Mouse (Mus musculus) kidney, embryonic 15.5 days (tissue): ENCODE data around the gene Scd1. TPM values are rescaled to one million over a fixed set of nuclear protein-coding genes. Genes with fewer than 3 reads are reported as not detected.

Experiments used
- ATAC-seq: fragments of 200-750 bp; cut with Nextera tagmentation; replicated peaks from 2 replicates; pipeline ENCODE4 v1.8.0; 2017; ENCODE audit warnings: moderate TSS enrichment; ENCODE audit not compliant: low FRiP score
- H3K27ac ChIP-seq: fragments of 300-500 bp; sonication (generic); 2 replicates; pipeline ENCODE4 v1.5.1; 2015; ENCODE audit warnings: mild to moderate bottlenecking, inconsistent platforms
- H3K27me3 ChIP-seq: fragments of 300-500 bp; sonication (generic); 2 replicates; pipeline ENCODE4 v1.6.1; 2015; ENCODE audit warnings: inconsistent platforms
- H3K36me3 ChIP-seq: fragments of 300-500 bp; sonication (generic); 2 replicates; pipeline ENCODE4 v1.6.1; 2015; ENCODE audit warnings: inconsistent platforms
- H3K4me1 ChIP-seq: fragments of 300-500 bp; sonication (generic); 2 replicates; pipeline ENCODE4 v1.6.1; 2015; ENCODE audit warnings: inconsistent platforms
- H3K4me2 ChIP-seq: fragments of 300-500 bp; sonication (generic); 2 replicates; pipeline ENCODE4 v1.6.1; 2015; ENCODE audit warnings: moderate library complexity, mild to moderate bottlenecking, inconsistent platforms
- H3K4me3 ChIP-seq: fragments of 300-500 bp; sonication (generic); replicated peaks from 2 replicates; pipeline ENCODE4 v1.5.1; 2015; ENCODE audit warnings: mild to moderate bottlenecking, inconsistent platforms
- H3K9ac ChIP-seq: fragments of 300-500 bp; sonication (generic); 2 replicates; pipeline ENCODE4 v1.6.1; 2015; ENCODE audit warnings: mild to moderate bottlenecking, inconsistent platforms
- H3K9me3 ChIP-seq: fragments of 300-500 bp; sonication (generic); replicated peaks from 2 replicates; pipeline ENCODE4 v1.6.1; 2016; ENCODE audit warnings: inconsistent platforms
- WGBS: fragments of 180-500 bp; shearing (Covaris S2); methylation state at CpG from one replicate; pipeline ENCODE4 v1.1.7; 2015; ENCODE audit warnings: mixed read lengths; 5-methylcytosine and 5-hydroxymethylcytosine counted together
- polyA plus RNA-seq: library from polyadenylated mRNA; unstranded; fragments of >200 nt; fragmentation: Nextera tagmentation; extraction: Ambion mirVana; gene quantifications from 2 replicates; pipeline ENCODE4 v1.2.1, GENCODE M21; 2015

Scd1 gene
- polyA plus RNA-seq: 4.1 and 5.2 TPM in 2 replicates

DNA sequence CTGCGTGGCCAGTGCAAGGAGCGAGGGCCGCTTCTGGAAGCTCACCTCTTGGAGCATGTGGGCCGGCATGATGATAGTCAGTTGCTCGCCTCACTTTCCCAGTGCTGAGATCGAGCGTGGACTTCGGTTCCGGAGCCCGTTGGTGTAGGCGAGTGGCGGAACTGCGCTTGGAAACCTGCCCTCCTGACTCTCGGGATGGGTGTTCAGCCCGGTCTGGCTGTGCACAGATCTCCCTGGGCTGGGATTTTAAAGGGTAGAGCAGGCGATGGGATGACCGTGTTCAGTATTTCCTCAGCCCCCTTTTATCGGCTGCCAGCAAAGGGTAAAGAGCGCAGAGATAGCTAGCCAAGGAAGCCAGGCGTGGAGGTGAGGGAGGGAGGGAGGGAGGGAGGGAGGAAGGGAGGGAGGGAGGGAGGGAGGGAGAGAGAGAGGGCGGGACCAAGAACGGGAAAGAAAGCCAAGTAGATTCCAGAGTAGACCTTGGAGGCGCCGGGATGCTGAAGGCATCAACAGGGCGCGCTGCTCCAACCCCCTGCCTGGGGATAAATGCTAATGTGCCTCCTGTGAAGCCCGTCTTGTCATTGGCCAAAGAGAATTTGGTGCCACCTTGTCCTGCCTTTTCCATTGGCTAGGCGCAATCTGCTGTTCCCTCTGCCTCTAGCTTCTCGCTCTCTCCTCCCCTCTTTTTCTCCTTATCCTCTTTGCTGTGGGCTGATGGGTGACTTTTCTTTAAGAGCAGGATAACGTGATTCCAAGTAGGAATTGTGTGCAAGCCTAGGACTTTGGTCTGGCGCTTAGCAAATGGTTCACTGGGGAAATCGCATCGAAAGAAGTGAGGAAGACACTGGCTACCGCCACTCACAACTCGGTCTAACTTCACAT is at the start of gene Scd1:
Gene Scd1 (minus strand): TSS at position 539 of the 882 bp plus-strand sequence.
- Histone ChIP-seq H3K27ac (peak within 1 kb of the TSS; percentile 78), H3K4me2 (peak within 1 kb of the TSS; percentile 87), H3K4me1 (peaks cover 23% of the 10 kb centered on the region), H3K9me3 (no peaks in the 10 kb centered on the region), H3K36me3 (no peaks in the 10 kb centered on the region), H3K27me3 (peaks cover 13% of the 10 kb centered on the region), H3K4me3 (peak within 1 kb of the TSS; percentile 48), H3K9ac (peak within 1 kb of the TSS; percentile 43)
- under 1% methylated on average over 34 of the region's 35 CpGs for WGBS
- peak; percentile 94 for ATAC-seq

DNA sequence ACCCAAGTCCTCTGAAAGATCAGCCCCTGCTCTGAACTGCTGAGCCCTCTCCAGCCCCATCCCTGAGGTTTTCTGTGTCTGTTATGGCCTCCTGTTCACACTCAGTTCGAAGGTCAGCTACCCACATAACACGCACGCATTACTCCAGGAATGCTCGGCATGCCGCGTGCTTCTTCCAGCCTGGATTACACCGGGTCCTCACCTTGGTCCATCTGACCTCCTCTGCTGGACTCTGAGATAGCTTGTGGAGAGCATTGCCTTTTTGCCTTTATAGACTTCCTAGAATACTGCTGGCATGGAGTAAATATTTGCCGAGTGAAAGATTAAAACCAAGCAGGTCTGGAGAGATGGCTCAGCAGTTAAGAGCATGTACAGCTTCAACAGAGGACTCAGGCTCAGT is 47.7 kb upstream of the Scd1 start:
- peaks cover 3% of the 10 kb centered on the region; the same call in 1 of the 2 replicates for H3K4me1 ChIP-seq
- no peak for ATAC-seq
- 84% methylated on average over 8 of the region's 8 CpGs for WGBS

DNA sequence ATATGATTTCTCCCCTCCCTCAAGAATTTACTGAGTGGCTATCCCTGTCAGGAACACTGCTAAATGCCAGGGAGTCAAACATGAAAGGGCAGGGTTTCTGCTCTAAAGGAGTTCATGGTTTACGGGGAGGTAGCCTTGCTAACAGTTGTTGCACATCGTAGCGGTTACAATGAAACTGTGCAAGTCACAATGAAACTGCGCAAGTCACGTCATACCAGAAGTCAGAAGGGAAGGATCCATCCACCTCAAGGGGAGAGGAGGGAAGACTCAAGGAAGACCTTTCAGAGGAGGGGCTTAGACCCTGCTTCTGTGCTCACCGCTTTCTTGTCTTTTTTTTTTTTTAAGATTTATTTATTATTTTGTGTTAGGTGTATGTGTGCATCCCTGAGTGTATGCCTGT is 47.2 kb upstream of the Scd1 start:
- peaks cover 6% of the 10 kb centered on the region; the same call in 1 of the 2 replicates for H3K27me3 ChIP-seq
- no peaks in the 10 kb centered on the region for H3K9me3 ChIP-seq
- no peak overlapping the region for H3K9ac ChIP-seq
- no peaks in the 10 kb centered on the region for H3K36me3 ChIP-seq
- H3K4me1 ChIP-seq: peaks cover 3% of the 10 kb centered on the region; the same call in 1 of the 2 replicates
- H3K4me2 ChIP-seq: no peak overlapping the region
- H3K4me3 ChIP-seq: no peak overlapping the region
- 88% methylated on average over 6 of the region's 6 CpGs for WGBS
- ATAC-seq: no peak
- no peak overlapping the region for H3K27ac ChIP-seq

More for the DNA sequence above, 47.7 kb upstream of the Scd1 start:
- Histone ChIP-seq H3K27ac (no peak overlapping the region), H3K36me3 (no peaks in the 10 kb centered on the region), H3K4me2 (no peak overlapping the region), H3K4me3 (no peak overlapping the region), H3K9ac (no peak overlapping the region), H3K9me3 (no peaks in the 10 kb centered on the region), H3K27me3 (peaks cover 9% of the 10 kb centered on the region; the same call in 1 of the 2 replicates)

DNA sequence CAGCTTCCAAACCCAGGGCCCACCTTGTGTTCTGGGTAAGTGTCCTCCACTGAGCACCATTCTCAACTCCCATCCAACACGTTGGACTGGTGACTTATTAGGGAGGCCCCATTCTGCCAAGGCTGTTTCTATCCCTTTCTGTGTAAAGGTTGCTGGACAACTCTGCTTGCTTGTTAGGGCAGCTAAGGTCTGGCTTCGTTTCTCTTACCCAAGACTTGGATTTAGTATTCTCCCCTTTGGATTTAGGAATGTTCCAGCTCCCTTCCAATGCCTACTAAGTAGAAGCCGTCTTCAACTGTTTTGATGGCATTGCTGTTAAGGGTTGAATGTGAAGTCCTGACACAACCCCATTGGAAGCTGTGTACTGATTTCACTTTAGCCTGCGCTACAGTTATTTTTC is 40.2 kb upstream of the Scd1 start:
- no peak for ATAC-seq
- WGBS: 82% methylated on average over 4 of the region's 4 CpGs
- Histone ChIP-seq H3K4me3 (no peak overlapping the region), H3K4me1 (no peaks in the 10 kb centered on the region), H3K36me3 (no peaks in the 10 kb centered on the region), H3K27ac (no peak overlapping the region), H3K9me3 (no peaks in the 10 kb centered on the region), H3K4me2 (no peak overlapping the region), H3K9ac (no peak overlapping the region), H3K27me3 (no peaks in the 10 kb centered on the region)

DNA sequence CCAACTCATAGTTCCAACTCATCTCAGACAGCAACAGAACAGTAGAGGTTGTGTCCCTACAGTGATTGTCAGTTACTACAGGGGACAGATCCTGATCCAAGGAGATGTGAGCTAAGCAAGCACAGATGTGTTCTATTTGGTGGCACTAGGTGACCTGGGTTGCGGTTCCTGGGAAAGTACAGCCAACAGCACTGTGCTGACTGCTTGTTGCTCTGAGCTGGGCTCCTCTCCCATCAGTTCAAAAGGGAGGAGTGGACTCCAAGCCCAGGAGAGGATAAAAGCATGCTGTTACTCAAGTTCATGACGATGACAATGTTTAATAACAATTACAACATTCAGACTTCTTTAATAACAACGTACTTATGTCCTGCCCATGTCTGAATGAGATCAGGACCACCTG is 38.1 kb upstream of the Scd1 start:
- H3K36me3 ChIP-seq: no peaks in the 10 kb centered on the region
- H3K27me3 ChIP-seq: 0 out of 2 replicates have a peak, but pooled peaks cover 5% of the 10 kb centered on the region
- no peak overlapping the region for H3K4me2 ChIP-seq
- no peak overlapping the region for H3K27ac ChIP-seq
- ATAC-seq: no peak
- H3K9ac ChIP-seq: no peak overlapping the region
- H3K4me3 ChIP-seq: no peak overlapping the region
- no peaks in the 10 kb centered on the region for H3K9me3 ChIP-seq
- no peaks in the 10 kb centered on the region for H3K4me1 ChIP-seq
- WGBS: 87% methylated on average over 3 of the region's 3 CpGs

DNA sequence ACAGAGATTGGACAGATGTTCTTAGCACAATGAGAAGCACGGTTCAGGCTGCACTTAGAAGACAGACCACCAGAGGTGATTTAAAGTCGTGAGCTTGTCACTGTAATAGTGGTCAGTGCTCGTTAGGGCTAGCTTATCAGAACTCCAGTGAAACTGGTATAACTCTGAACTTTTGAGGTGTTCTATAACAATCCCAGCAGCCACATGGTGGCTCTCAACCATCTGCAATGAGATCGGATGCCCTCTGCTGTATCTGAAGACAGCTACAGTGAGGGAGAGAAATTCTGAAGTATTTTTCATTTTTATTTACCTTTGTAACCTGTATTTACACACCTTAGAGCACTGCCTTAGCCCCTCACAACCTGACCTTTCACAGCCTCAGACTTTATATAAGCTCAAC is 31.6 kb upstream of the Scd1 start:
- H3K4me3 ChIP-seq: no peak overlapping the region
- H3K36me3 ChIP-seq: no peaks in the 10 kb centered on the region
- H3K27me3 ChIP-seq: 0 out of 2 replicates have a peak, but pooled peaks cover 5% of the 10 kb centered on the region
- WGBS: 25% methylated on average over 4 of the region's 4 CpGs
- ATAC-seq: no peak
- H3K27ac ChIP-seq: no peak overlapping the region
- H3K4me1 ChIP-seq: peaks cover 4% of the 10 kb centered on the region; the same call in 1 of the 2 replicates
- H3K4me2 ChIP-seq: no peak overlapping the region
- H3K9me3 ChIP-seq: no peaks in the 10 kb centered on the region
- no peak overlapping the region for H3K9ac ChIP-seq

DNA sequence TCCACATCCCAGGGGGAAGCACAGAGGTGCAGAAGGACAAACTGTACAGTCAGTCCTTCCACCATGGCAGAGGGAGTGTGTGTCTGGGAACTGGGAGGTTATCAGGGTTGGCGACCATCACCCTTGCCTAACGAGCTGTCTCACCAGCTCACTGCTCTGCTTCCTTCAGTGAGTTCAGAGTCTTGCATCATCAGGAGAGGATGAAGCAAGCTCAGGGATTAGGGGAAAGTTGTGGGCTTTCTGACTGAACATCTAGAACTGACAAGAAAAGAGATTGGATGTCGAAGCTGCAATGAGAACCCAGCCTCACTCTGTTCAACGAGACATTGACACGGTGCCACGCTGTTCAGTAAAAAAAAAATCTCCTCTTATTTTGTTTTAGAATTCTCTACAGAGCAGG is 30.3 kb upstream of the Scd1 start:
- H3K9ac ChIP-seq: no peak overlapping the region
- ATAC-seq: no peak
- no peaks in the 10 kb centered on the region for H3K9me3 ChIP-seq
- 0 out of 2 replicates have a peak, but pooled peaks cover 5% of the 10 kb centered on the region for H3K27me3 ChIP-seq
- 41% methylated on average over 6 of the region's 6 CpGs for WGBS
- peaks cover 4% of the 10 kb centered on the region; the same call in 1 of the 2 replicates for H3K4me1 ChIP-seq
- no peaks in the 10 kb centered on the region for H3K36me3 ChIP-seq
- H3K4me2 ChIP-seq: no peak overlapping the region
- H3K4me3 ChIP-seq: no peak overlapping the region
- H3K27ac ChIP-seq: no peak overlapping the region

DNA sequence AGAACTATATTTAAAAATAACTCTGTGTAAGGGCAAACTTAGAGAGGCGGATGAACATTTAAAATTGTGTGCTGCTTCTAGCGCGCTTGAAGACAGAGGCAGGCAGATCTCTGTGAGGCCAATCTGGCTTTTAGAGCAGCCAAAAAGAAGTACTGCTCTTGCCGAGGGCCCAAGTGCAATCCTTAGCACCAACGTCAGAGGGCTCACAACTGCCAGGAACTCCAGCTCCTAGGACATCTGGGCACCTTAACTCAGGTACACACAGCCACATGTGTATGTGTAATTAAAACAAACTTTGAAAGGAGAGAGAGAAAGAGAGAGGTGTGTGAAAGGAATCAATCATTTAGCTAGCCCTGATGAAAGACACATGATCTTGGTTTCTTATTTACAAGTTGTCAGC is 24.4 kb upstream of the Scd1 start:
- Histone ChIP-seq H3K27ac (no peak overlapping the region), H3K36me3 (no peaks in the 10 kb centered on the region), H3K27me3 (no peaks in the 10 kb centered on the region), H3K4me1 (no peaks in the 10 kb centered on the region), H3K9ac (no peak overlapping the region), H3K4me2 (no peak overlapping the region), H3K4me3 (no peak overlapping the region), H3K9me3 (no peaks in the 10 kb centered on the region)
- ATAC-seq: no peak
- 82% methylated on average over 5 of the region's 5 CpGs for WGBS

DNA sequence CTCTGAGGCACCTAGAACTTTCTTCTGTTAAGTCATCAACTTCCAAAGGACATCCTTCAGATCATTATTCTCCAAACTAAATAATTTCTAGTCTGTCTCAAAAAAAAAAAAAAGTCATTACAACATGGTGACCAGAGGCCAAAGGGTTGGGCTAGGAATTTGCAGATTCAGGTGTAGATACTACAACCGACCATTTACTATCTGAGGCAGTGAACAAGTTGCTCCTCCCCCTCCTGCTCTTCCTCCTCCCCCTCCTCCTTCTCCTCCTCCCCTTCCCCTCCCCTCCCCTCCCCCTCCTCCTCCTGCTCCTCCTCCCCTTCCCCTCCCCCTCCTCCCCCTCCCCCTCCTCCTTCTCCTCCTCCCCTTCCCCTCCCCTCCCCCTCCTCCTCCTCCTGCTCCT is 20.0 kb upstream of the Scd1 start:
- no peak overlapping the region for H3K4me3 ChIP-seq
- H3K4me1 ChIP-seq: no peaks in the 10 kb centered on the region
- no peak for ATAC-seq
- H3K9ac ChIP-seq: no peak overlapping the region
- no peak overlapping the region for H3K4me2 ChIP-seq
- no peaks in the 10 kb centered on the region for H3K9me3 ChIP-seq
- H3K27ac ChIP-seq: no peak overlapping the region
- H3K27me3 ChIP-seq: no peaks in the 10 kb centered on the region
- WGBS: 88% methylated on average over 1 of the region's 1 CpGs
- H3K36me3 ChIP-seq: no peaks in the 10 kb centered on the region

DNA sequence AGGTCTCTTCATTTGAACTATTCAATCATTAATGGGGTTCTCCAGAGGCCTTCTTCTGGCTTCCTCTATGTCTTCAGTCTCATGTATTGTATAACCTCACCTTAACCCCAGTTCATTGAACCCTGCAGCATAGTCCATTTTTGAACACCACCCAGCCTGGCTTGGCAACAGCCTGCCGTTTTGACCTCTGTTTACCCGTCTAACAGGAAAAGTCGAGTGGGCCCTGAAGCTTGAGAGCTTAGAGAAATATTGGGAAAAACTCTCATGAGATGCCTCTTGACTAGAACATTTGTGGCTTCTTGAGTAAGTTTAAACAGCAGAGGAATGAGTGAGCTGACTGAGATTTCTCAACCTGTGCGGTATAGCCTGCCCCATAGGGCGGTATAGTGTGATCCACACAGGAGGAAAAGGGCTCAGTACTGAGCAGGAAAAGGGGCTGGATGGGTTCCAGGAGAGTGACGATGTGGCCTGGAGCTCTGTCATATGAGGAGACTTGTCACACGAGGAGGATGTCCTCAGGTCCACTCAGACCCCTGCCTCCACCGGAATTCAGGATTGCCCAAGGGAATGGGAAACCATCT is 14.5 kb upstream of the Scd1 start:
- Histone ChIP-seq H3K36me3 (no peaks in the 10 kb centered on the region), H3K4me2 (no peak overlapping the region), H3K9me3 (no peaks in the 10 kb centered on the region), H3K27ac (no peak overlapping the region), H3K9ac (no peak overlapping the region), H3K27me3 (peaks cover 12% of the 10 kb centered on the region), H3K4me3 (no peak overlapping the region), H3K4me1 (0 out of 2 replicates have a peak, but pooled peaks cover 2% of the 10 kb centered on the region)
- WGBS: 64% methylated on average over 8 of the region's 8 CpGs
- ATAC-seq: no peak

DNA sequence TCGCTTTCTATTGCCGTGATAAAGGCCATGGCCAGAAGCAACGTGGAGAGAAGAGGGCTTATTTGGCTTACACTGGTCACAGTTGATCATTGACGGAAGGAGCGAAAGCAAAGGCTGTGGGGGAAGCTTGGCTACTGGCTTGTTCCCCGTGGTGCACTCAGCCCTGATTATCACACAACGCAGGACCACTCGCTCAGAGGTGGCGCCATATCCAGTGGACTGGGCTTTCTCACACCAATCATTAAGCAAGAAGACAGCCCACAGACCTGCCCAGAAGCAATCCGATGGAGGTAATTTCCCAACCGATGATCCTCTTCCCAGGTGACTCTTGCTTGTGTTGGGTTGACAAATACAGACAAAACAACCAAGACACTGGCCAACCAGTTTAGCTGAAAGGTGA is 11.9 kb upstream of the Scd1 start:
- H3K9ac ChIP-seq: no peak overlapping the region
- peaks cover 26% of the 10 kb centered on the region for H3K27me3 ChIP-seq
- H3K4me3 ChIP-seq: no peak overlapping the region
- no peak for ATAC-seq
- H3K4me1 ChIP-seq: 0 out of 2 replicates have a peak, but pooled peaks cover 2% of the 10 kb centered on the region
- H3K4me2 ChIP-seq: no peak overlapping the region
- no peak overlapping the region for H3K27ac ChIP-seq
- no peaks in the 10 kb centered on the region for H3K36me3 ChIP-seq
- 52% methylated on average over 11 of the region's 11 CpGs for WGBS
- H3K9me3 ChIP-seq: no peaks in the 10 kb centered on the region

DNA sequence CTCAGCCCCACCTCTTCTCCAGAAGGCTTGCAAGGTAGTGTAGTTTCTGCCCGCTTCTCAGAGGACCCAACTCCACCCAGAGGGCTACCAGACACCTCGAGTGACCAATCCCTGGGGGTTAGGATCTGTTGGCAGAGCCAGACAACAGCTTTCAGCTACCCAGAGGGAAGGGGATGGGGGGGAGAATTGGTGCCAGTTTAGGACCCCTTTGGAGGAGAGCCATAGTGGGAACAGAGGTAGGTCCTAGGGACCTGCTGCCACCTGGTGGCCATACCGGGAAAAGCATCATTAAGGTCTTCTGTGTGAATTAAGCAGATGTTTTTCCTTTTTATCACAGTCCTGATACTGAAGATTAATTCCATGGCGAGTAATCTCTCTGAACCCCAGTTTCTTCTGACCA is 11.3 kb upstream of the Scd1 start:
- Histone ChIP-seq H3K9me3 (no peaks in the 10 kb centered on the region), H3K36me3 (no peaks in the 10 kb centered on the region), H3K27ac (no peak overlapping the region), H3K4me1 (0 out of 2 replicates have a peak, but pooled peaks cover 2% of the 10 kb centered on the region), H3K9ac (no peak overlapping the region), H3K4me2 (no peak overlapping the region), H3K27me3 (peaks cover 26% of the 10 kb centered on the region), H3K4me3 (no peak overlapping the region)
- peak; percentile 29; the same call in 1 of the 2 replicates for ATAC-seq
- WGBS: 16% methylated on average over 4 of the region's 4 CpGs
